ENCODE assay signal across 26 mouse cellular contexts in genomic region chr11:95647791-95648190, GRCm38 (mm10). TPM values are rescaled to one million over a fixed set of nuclear protein-coding genes. Genes with fewer than 3 reads are reported as not detected.
DNase-seq lines count a peak whose midpoint lies in the region; ATAC-seq lines count a peak whose summit lies in the region.
"Had no signal": no experiment of that assay in that cellular context is flagged by ENCODE, and none has a peak within 500 bp of the region (broad histone marks: within the 10 kb centered on the region; RNA-seq: fewer than 3 reads in every experiment).

No protein-coding gene starts in this region.

- H3K4me1 ChIP-seq in heart, embryonic 13.5 days = peaks cover 52% of the 10 kb centered on the region
- peaks cover 45% of the 10 kb centered on the region for H3K4me1 ChIP-seq in kidney, embryonic 16.5 days (ENCODE audit: insufficient read depth, low read length)
- H3K4me1 ChIP-seq in limb, embryonic 10.5 days = peaks cover 80% of the 10 kb centered on the region

- no peak for DNase-seq in heart, adult 8-10 months (ENCODE audit: low spot score)
- no peak for DNase-seq in kidney, adult 9 months
- DNase-seq in MN1 (ENCODE audit: low spot score) = peak; percentile 61
- DNase-seq in limb, embryonic 10.5 days (ENCODE audit: low spot score) = no peak
- DNase-seq in adrenal gland, adult 2 months = no peak
- DNase-seq: adrenal gland, postnatal 14 days; cerebellum, adult 11-12 months; cerebellum, adult 9-11 months; gastrocnemius, adult 2 months; gastrocnemius, postnatal 36 days; heart, adult 18-20 months; heart, postnatal 10 days; layer of hippocampus, postnatal 36 days; right cerebral cortex, adult 18-20 months; spleen, adult 18-20 months; thymus, postnatal 14 days had no signal

- H3K4me2 ChIP-seq in heart, embryonic 13.5 days = no peak overlapping the region
- H3K4me2 ChIP-seq in kidney, embryonic 16.5 days (replicated peaks; ENCODE audit: low read depth, low read length) = no peak overlapping the region
- H3K4me2 ChIP-seq: heart, embryonic 12.5 days; lung, embryonic 15.5 days; neural tube, embryonic 12.5 days had no signal

- H3K36me3 ChIP-seq in heart, embryonic 13.5 days = no peaks in the 10 kb centered on the region
- no peaks in the 10 kb centered on the region for H3K36me3 ChIP-seq in kidney, embryonic 16.5 days (ENCODE audit: insufficient read depth, low read length)
- no peaks in the 10 kb centered on the region for H3K36me3 ChIP-seq in limb, embryonic 10.5 days
- H3K36me3 ChIP-seq: heart, embryonic 12.5 days; lung, embryonic 15.5 days; midbrain, embryonic 10.5 days; neural tube, embryonic 12.5 days had no signal

- no peak overlapping the region for H3K4me3 ChIP-seq in heart, embryonic 13.5 days
- H3K4me3 ChIP-seq in kidney, embryonic 16.5 days (ENCODE audit: low read length) = no peak overlapping the region
- H3K4me3 ChIP-seq in limb, embryonic 10.5 days = no peak overlapping the region
- H3K4me3 ChIP-seq: gastrocnemius, adult 2 months; heart, embryonic 12.5 days; lung, embryonic 15.5 days; midbrain, embryonic 10.5 days; myocyte; neural tube, embryonic 12.5 days had no signal

- H3K9me3 ChIP-seq in heart, embryonic 13.5 days = no peaks in the 10 kb centered on the region
- no peaks in the 10 kb centered on the region for H3K9me3 ChIP-seq in kidney, embryonic 16.5 days (ENCODE audit: low read length)
- H3K9me3 ChIP-seq in limb, embryonic 10.5 days (replicated peaks) = no peaks in the 10 kb centered on the region
- H3K9me3 ChIP-seq: heart, embryonic 12.5 days; lung, embryonic 15.5 days; midbrain, embryonic 10.5 days; neural tube, embryonic 12.5 days had no signal

- peaks cover 90% of the 10 kb centered on the region for H3K27me3 ChIP-seq in heart, embryonic 13.5 days (replicated peaks)
- H3K27me3 ChIP-seq in kidney, embryonic 16.5 days (ENCODE audit: insufficient read depth, low read length) = peaks cover 23% of the 10 kb centered on the region
- H3K27me3 ChIP-seq in limb, embryonic 10.5 days (ENCODE audit: low read depth, poor library complexity, severe bottlenecking) = peaks cover 82% of the 10 kb centered on the region

- no peak for ATAC-seq in heart, embryonic 13.5 days (ENCODE audit: extremely low read depth, insufficient number of reproducible peaks, low FRiP score, low TSS enrichment)
- no peak for ATAC-seq in kidney, embryonic 16.5 days (ENCODE audit: low FRiP score, low TSS enrichment)
- ATAC-seq: CD4-positive, CD25-positive, alpha-beta regulatory T cell, adult 4 months; forebrain, embryonic 16.5 days; intestine, postnatal 0 days had no signal

- no peak overlapping the region for H3K9ac ChIP-seq in heart, embryonic 13.5 days
- H3K9ac ChIP-seq in kidney, embryonic 16.5 days (replicated peaks; ENCODE audit: low read length) = no peak overlapping the region
- H3K9ac ChIP-seq: heart, embryonic 12.5 days; lung, embryonic 15.5 days; neural tube, embryonic 12.5 days had no signal

- WGBS in heart, embryonic 13.5 days = 26% methylated on average over 3 of the region's 3 CpGs
- 29% methylated on average over 3 of the region's 3 CpGs for WGBS in kidney, embryonic 16.5 days
- 30% methylated on average over 3 of the region's 3 CpGs for WGBS in limb, embryonic 10.5 days

- H3K27ac ChIP-seq in heart, embryonic 13.5 days (replicated peaks) = 0 out of 2 replicates have a peak overlapping the region, but pooled peaks have one; percentile 5
- peak overlapping the region; percentile 5; the same call in 1 of the 2 replicates for H3K27ac ChIP-seq in kidney, embryonic 16.5 days (ENCODE audit: low read length)
- peak overlapping the region; percentile 62 for H3K27ac ChIP-seq in limb, embryonic 10.5 days
- H3K27ac ChIP-seq: gastrocnemius, adult 2 months; lung, embryonic 15.5 days; midbrain, embryonic 10.5 days; neural tube, embryonic 12.5 days had no signal

RNA-seq across cellular contexts. Expression of gene Phb, which starts 19.0 kb away (rescaled TPM):
- 241 and 267 TPM in 2 replicates for polyA plus RNA-seq in heart, embryonic 13.5 days (2015; fragmentation: Nextera tagmentation; extraction: Ambion mirVana)
- total RNA-seq in heart, adult 8-10 months (2022) = 100 to 1,000 TPM; 379 to 441 (median 399) TPM
- polyA plus RNA-seq in kidney, embryonic 16.5 days (2015; fragmentation: Nextera tagmentation; extraction: Ambion mirVana) = 258 and 288 TPM in 2 replicates
- 293 and 361 TPM in 2 replicates for polyA plus RNA-seq in limb, embryonic 10.5 days (2016; fragmentation: Nextera tagmentation; extraction: Ambion mirVana)
- 100 to 1,000 TPM; 204 to 395 TPM for total RNA-seq in adrenal gland, adult 2 months (2021)
- 125 and 220 TPM in 2 replicates for polyA plus RNA-seq in adrenal gland, adult 2 months (2012; rRNA removed)

Comparison
In these comparisons a context has a peak if more than half of its experiments do, and no peak if none do; other contexts are left out.
1. H3K27ac ChIP-seq: peak in every context shown above with its lines; median percentile 62 in limb, embryonic 10.5 days; 5 in heart, embryonic 13.5 days; 5 in kidney, embryonic 16.5 days.